Mouse (Mus musculus) kidney, embryonic 14.5 days (tissue): ENCODE data around the gene Sec22a. TPM values are rescaled to one million over a fixed set of nuclear protein-coding genes. Genes with fewer than 3 reads are reported as not detected.

ENCODE experiments used
- ATAC-seq: fragments of 200-750 bp; cut with Nextera tagmentation; 2 replicates; pipeline ENCODE4 v1.8.0; 2017; ENCODE audit warnings: moderate number of reproducible peaks, mild to moderate bottlenecking, moderate TSS enrichment, moderate library complexity; ENCODE audit not compliant: low FRiP score, low TSS enrichment
- H3K27ac ChIP-seq: fragments of 300-500 bp; sonication (generic); 2 replicates; pipeline ENCODE4 v1.5.1; 2014; ENCODE audit warnings: low read depth, mild to moderate bottlenecking, low read length, moderate library complexity, mixed read lengths
- H3K27me3 ChIP-seq: fragments of 300-500 bp; sonication (generic); 2 replicates; pipeline ENCODE4 v1.6.1; 2014; ENCODE audit warnings: mild to moderate bottlenecking, low read length; ENCODE audit not compliant: control insufficient read depth, insufficient read depth
- H3K36me3 ChIP-seq: fragments of 300-500 bp; sonication (generic); 2 replicates; pipeline ENCODE4 v1.6.1; 2014; ENCODE audit warnings: low read length, mixed read lengths; ENCODE audit not compliant: control insufficient read depth, insufficient read depth
- H3K4me1 ChIP-seq: fragments of 300-500 bp; sonication (generic); 2 replicates; pipeline ENCODE4 v1.6.1; 2014; ENCODE audit warnings: low read length, mixed read lengths; ENCODE audit not compliant: control insufficient read depth, insufficient read depth
- H3K4me2 ChIP-seq: fragments of 300-500 bp; sonication (generic); replicated peaks from 2 replicates; pipeline ENCODE4 v1.6.1; 2014; ENCODE audit warnings: low read depth, mild to moderate bottlenecking, low read length
- H3K4me3 ChIP-seq: fragments of 300-500 bp; sonication (generic); 2 replicates; pipeline ENCODE4 v1.5.1; 2014; ENCODE audit warnings: mild to moderate bottlenecking, low read length
- H3K9ac ChIP-seq: fragments of 300-500 bp; sonication (generic); 2 replicates; pipeline ENCODE4 v1.6.1; 2014; ENCODE audit warnings: low read depth, mild to moderate bottlenecking, low read length, moderate library complexity
- H3K9me3 ChIP-seq: fragments of 300-500 bp; sonication (generic); 2 replicates; pipeline ENCODE4 v1.6.1; 2016; ENCODE audit warnings: low read length; ENCODE audit not compliant: control insufficient read depth
- WGBS: fragments of 180-500 bp; shearing (Covaris S2); extraction: QIAGEN DNeasy Blood & Tissue Kit; methylation state at CpG from one replicate; pipeline ENCODE4 v1.1.7; 2014; 5-methylcytosine and 5-hydroxymethylcytosine counted together
- polyA plus RNA-seq: library from polyadenylated mRNA; unstranded; fragments of >200 nt; fragmentation: Nextera tagmentation; extraction: Ambion mirVana; gene quantifications from 2 replicates; pipeline ENCODE4 v1.2.1, GENCODE M21; 2014

Sec22a gene
- polyA plus RNA-seq, 1 experiment from 2014 or later, result 52.8 TPM

GRCm38 (mm10) chr16:35287244-35287643 is 76.5 kb downstream of the Sec22a start:
- Histone ChIP-seq H3K4me3 (no peak overlapping the region), H3K27me3 (no peaks in the 10 kb centered on the region), H3K36me3 (no peaks in the 10 kb centered on the region), H3K4me2 (no peak overlapping the region), H3K27ac (no peak overlapping the region), H3K9ac (no peak overlapping the region), H3K4me1 (no peaks in the 10 kb centered on the region), H3K9me3 (no peaks in the 10 kb centered on the region)
- no peak for ATAC-seq
- 90% methylated on average over 5 of the region's 5 CpGs for WGBS

DNA sequence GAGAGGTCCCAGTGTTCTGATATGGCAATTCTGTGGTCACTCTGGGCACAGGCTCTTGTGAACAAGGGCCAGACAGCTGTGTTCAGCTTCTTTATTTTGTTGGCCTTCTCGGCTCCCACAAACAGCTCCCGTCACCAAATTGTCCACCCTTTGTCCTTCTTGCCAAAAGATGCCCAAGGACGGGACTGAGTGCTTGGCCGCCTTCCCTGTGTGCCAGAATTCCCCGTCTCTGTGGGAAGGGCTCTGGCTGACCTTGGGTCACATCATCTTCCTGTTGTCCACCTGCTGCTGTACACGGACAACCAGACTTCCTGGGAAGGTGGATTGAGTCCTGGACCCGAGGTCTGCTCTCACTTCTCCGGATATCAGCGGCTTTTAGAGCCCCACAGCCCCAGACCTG is 77.9 kb downstream of the Sec22a start:
- Histone ChIP-seq H3K27me3 (no peaks in the 10 kb centered on the region), H3K9me3 (no peaks in the 10 kb centered on the region), H3K9ac (no peak overlapping the region), H3K36me3 (no peaks in the 10 kb centered on the region), H3K4me1 (no peaks in the 10 kb centered on the region), H3K27ac (no peak overlapping the region), H3K4me2 (no peak overlapping the region), H3K4me3 (no peak overlapping the region)
- no peak for ATAC-seq
- WGBS, result 72% methylated on average over 9 of the region's 9 CpGs

GRCm38 (mm10) chr16:35282456-35282855 is 81.3 kb downstream of the Sec22a start:
- no peak overlapping the region for H3K27ac ChIP-seq
- no peak overlapping the region for H3K4me3 ChIP-seq
- H3K36me3 ChIP-seq, result no peaks in the 10 kb centered on the region
- no peak overlapping the region for H3K4me2 ChIP-seq
- no peak for ATAC-seq
- no peaks in the 10 kb centered on the region for H3K27me3 ChIP-seq
- no peaks in the 10 kb centered on the region for H3K4me1 ChIP-seq
- H3K9ac ChIP-seq, result no peak overlapping the region
- WGBS, result 84% methylated on average over 2 of the region's 2 CpGs
- H3K9me3 ChIP-seq, result no peaks in the 10 kb centered on the region

DNA sequence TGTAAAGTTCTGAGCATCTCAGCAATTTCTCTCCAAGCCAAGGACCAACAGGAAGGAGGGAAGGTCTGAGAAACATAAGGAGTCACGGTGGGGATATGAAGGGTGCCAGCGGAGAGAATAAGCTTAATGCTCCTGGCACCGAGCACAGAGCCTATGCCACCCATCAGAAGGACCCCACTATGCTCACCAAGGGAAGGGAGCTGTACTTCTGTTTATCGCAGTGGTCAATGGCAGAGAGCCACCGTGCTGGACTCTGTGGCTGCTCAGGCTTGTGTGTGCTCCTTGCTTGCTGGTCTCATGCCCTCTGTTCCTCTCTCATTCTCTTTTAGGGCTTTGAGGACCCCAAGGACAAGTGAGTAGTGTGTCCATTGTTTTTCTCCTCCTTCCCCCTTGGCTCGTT is 85.6 kb downstream of the Sec22a start:
- H3K4me3 ChIP-seq, result no peak overlapping the region
- H3K27ac ChIP-seq, result no peak overlapping the region
- no peak for ATAC-seq
- WGBS, result 80% methylated on average over 6 of the region's 6 CpGs
- H3K9ac ChIP-seq, result no peak overlapping the region
- no peak overlapping the region for H3K4me2 ChIP-seq
- no peaks in the 10 kb centered on the region for H3K9me3 ChIP-seq
- H3K36me3 ChIP-seq, result no peaks in the 10 kb centered on the region
- H3K4me1 ChIP-seq, result no peaks in the 10 kb centered on the region
- peaks cover 4% of the 10 kb centered on the region; the same call in 1 of the 2 replicates for H3K27me3 ChIP-seq

GRCm38 (mm10) chr16:35272417-35272816 is 91.3 kb downstream of the Sec22a start:
- ATAC-seq, result no peak
- H3K27ac ChIP-seq, result no peak overlapping the region
- WGBS, result 70% methylated on average over 4 of the region's 4 CpGs

DNA sequence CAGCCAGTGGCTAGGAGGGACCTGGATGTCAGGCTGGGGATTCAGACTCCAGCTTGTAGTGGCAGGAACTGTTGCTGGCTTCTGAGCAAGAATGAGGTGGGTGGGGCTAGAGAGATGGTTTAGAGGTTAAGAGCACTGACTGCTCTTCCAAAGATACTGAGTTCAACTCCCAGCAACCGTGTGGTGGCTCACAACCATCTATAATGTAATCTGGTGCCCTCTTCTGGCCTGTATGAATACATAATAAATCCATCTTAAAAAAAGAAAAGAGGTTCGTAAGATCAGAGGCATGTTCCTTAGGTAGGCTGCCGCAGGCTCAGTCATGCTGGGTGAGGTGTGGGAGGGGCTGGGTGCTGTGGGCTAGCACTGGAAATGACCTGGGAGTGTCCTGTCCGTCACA is 92.1 kb downstream of the Sec22a start:
- no peaks in the 10 kb centered on the region for H3K4me1 ChIP-seq
- peak; percentile 18; the same call in 1 of the 2 replicates for ATAC-seq
- H3K4me3 ChIP-seq, result no peak overlapping the region
- H3K36me3 ChIP-seq, result no peaks in the 10 kb centered on the region
- H3K4me2 ChIP-seq, result no peak overlapping the region
- peaks cover 9% of the 10 kb centered on the region; the same call in 1 of the 2 replicates for H3K27me3 ChIP-seq
- WGBS, result 54% methylated on average over 4 of the region's 4 CpGs
- no peak overlapping the region for H3K9ac ChIP-seq
- no peaks in the 10 kb centered on the region for H3K9me3 ChIP-seq
- no peak overlapping the region for H3K27ac ChIP-seq

More at GRCm38 (mm10) chr16:35272417-35272816, 91.3 kb downstream of the Sec22a start:
- no peak overlapping the region for H3K4me3 ChIP-seq
- H3K27me3 ChIP-seq, result peaks cover 9% of the 10 kb centered on the region; the same call in 1 of the 2 replicates
- H3K4me2 ChIP-seq, result no peak overlapping the region
- no peaks in the 10 kb centered on the region for H3K4me1 ChIP-seq
- H3K9ac ChIP-seq, result no peak overlapping the region
- no peaks in the 10 kb centered on the region for H3K9me3 ChIP-seq
- H3K36me3 ChIP-seq, result no peaks in the 10 kb centered on the region

GRCm38 (mm10) chr16:35270945-35271344 is 92.8 kb downstream of the Sec22a start:
- Histone ChIP-seq H3K27me3 (peaks cover 7% of the 10 kb centered on the region; the same call in 1 of the 2 replicates), H3K36me3 (no peaks in the 10 kb centered on the region), H3K4me1 (no peaks in the 10 kb centered on the region), H3K27ac (no peak overlapping the region), H3K4me3 (no peak overlapping the region), H3K9ac (no peak overlapping the region), H3K4me2 (no peak overlapping the region), H3K9me3 (no peaks in the 10 kb centered on the region)
- no peak for ATAC-seq
- 75% methylated on average over 6 of the region's 6 CpGs for WGBS

DNA sequence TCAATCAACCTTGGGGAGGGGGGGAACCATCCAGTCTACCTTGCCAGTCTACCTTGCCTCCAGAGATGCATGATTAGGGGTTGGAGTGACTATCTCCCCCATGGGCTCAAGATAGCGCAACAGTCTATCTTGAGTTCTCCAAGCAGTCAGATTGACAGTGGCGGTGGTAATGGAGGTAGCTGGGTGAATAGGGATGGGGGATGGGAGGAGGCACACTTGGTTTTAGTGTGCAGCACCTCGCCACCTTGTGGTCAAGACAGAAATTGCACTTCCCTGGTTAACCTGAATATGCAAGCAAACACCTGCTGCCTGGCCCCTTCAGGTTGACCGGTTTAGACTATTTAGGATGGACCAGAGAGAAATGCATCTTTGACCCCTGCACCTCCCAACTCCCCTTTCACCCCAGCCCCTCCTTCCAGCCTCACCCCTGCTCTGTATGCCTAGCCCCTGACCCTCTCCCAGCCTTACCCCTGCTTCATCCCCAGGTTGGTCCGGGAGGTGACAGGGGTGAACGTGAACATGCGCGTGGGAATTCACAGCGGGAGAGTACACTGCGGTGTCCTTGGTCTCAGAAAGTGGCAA is 93.3 kb downstream of the Sec22a start:
- no peaks in the 10 kb centered on the region for H3K36me3 ChIP-seq
- ATAC-seq, result peak; percentile 47; the same call in 1 of the 2 replicates
- no peaks in the 10 kb centered on the region for H3K4me1 ChIP-seq
- 44% methylated on average over 10 of the region's 10 CpGs for WGBS
- no peak overlapping the region for H3K4me2 ChIP-seq
- no peaks in the 10 kb centered on the region for H3K9me3 ChIP-seq
- no peak overlapping the region for H3K9ac ChIP-seq
- no peak overlapping the region for H3K4me3 ChIP-seq
- no peak overlapping the region for H3K27ac ChIP-seq
- 0 out of 2 replicates have a peak, but pooled peaks cover 5% of the 10 kb centered on the region for H3K27me3 ChIP-seq
